Mouse (Mus musculus): ENCODE data around the gene Wnt9a.

The Wnt9a gene

GRCm38 (mm10) chr11:59305008-59305820 is 1.5 kb upstream of the Wnt9a start:
- DNase-seq: no peak

DNA sequence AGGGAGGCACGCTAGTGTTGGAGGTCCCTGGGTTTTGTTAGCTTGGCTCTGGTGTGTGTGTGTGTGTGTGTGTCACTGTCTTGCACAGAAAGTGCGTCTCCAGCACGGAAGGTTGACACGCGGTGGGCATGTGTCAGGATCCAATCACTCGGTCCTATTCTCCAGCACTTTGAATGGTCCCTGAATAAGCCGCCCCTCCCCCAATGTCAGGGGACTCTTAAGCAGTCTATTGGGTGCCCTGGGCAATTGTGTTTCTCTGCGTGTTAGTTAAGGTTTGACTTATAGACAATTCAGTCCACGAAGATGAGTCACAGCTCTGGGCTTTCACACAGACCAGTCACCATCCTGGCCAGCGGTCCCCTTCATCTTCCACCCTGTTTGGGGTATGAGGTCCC is 910 bp upstream of the Wnt9a start:
- DNase-seq: no peak

GRCm38 (mm10) chr11:59307422-59308163 is 865 bp downstream of the Wnt9a start:
- peak; percentile 58 for DNase-seq

DNA sequence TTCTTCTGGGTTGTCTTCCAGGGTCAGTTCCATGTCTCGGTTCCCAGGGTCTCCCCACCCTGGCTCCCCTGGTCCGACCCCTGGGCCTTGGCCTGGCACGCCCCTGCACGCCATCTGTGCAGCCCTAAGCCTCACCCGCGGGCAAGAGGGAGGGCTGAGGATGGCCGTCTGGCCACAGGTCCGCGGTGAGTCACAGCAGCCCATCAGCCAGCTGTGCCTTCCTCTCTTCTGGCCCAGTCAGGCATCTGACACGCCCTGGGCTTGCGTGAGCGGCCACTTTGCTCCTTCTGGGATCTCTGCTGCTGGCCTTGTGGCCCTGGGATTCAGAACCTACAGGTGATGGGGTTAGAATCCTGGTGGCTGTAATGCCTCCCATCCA is 1.4 kb downstream of the Wnt9a start:
- DNase-seq: no peak

DNA sequence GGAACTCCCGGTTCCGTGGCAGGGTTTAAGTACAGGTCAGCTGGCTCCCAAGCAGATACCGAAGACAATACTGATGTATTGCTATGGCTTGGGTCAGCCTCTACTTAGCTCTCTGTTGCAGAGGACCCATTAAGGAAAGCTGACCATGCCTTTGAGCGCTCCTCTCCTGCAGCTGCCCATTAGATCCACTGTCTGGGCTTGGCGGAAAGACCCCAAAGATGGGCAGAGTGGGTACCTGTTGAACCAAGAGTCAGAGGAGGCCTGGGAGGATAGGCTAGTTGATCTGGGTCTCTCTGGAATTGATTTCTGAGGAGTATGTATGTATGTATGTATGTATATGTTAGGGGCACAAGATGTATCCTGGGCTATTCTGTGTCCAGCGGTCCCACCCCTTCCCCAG is 1.9 kb downstream of the Wnt9a start:
- DNase-seq: no peak

DNA sequence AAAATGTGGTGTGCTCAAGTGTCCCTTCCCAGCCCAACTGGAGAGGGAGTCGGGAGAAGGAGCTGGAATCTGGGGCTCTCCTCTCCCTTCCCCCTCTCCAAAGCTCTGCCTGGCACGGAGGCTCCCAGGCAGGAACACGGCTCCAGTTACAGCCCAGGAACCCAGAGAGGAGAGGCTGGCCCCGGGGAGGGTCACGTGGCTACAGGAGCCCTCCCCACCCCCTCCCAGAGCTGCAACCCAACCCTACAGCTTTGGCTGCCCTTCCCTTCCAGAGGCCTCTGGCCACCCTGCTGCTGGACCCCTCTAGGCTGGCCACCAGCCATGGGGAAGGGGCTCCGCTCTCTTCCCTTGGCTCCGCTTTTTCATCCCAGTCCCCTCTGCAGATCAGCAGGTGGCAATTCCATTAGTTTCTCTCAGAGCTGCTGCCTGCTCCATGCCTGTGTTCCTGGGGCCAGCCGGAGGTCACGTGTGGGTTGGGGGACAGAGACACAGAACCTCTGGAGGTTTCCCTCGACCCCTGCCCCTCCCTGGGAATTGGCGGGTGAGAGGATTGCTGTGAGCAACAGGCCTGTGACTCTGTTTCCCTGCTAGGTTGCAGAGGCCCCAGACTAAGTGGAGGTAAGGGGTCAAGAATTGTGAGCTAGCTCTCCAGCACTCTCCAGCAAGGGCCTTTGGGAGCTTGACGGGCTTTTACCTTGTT is 2.5 kb downstream of the Wnt9a start:
- no peak for DNase-seq

DNA sequence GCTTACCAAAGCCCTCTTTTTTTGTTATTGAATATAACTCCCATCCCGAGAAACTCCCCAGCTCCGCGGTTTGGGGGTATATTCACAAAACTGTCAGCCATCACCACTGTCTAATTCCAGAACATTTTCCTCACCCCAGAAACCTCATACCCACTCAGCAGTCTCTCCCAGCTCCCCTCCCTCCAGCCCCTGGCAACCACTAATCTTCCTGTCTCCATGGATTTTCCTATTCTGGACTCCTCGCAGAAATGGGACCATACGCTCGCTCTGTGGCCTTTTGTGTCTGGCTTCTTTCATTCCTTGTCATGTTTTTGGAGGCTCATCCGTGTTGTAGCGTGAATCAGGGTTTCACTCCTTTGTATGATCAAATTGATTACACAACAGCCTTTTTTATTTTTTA is 3.2 kb downstream of the Wnt9a start:
- no peak for DNase-seq

- DNase-seq: no peak
Observed at GRCm38 (mm10) chr11:59312060-59312459, 5.3 kb downstream of the Wnt9a start.

- DNase-seq: no peak
Observed at GRCm38 (mm10) chr11:59312501-59312900, 5.8 kb downstream of the Wnt9a start.

DNA sequence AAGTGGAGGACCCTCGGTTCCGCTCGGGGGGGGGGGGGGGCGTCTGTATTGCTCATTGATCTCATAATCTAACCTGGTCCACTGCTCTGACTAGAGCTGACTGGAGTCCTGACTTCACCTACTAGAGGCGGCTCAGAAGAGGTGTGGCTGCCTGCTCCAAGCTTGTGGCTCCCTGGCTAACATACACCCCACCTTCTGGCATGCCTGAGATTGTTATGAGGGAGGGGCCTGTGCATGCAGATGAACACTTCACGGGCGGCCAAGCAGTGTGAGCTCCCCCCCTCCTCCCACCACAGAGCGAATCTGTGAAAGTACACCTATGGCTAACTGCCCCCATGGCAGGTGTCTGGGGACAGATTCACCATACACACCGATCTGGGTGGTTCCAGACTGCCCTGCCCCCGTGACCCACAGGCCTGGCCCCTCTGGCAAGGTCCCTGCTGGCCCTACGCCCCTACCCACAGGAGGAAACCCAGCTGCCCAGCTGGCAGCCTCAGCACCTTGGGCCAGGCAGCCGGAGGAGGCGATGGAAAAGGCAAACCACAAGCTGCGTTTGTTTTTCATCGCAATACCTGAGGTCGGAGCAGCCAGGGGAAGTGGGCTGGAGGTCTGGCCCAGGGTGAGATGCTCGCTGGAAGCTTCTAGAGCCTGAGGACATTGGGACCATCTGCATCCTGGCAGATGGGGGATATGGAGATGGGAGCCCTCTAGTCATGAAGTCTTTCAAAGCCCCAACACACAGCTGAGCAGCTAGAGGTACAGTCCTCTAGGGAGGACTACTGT is 6.5 kb downstream of the Wnt9a start:
- no peak for DNase-seq

DNA sequence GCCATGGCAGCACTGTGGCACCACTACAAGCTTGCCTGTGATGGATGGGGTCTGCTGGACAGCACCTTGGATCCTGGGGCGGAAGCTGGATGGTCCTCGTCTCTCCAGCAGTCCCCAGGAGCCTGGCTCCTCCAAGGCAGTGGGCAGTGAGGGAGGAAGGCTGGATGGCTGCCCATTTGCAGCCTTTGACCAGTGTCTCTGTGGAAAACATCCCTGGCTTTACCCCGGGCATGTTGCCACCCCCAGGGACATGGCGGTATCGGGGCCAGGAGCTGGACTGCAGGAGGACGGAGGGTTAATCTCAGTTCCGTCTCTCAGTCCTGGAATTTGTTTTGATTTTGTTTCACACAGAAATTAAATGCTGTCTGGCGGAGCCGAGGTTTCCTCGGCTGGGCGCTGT is 7.2 kb downstream of the Wnt9a start:
- DNase-seq: peak; percentile 20

GRCm38 (mm10) chr11:59316517-59316916 is 9.8 kb downstream of the Wnt9a start:
- no peak for DNase-seq

DNA sequence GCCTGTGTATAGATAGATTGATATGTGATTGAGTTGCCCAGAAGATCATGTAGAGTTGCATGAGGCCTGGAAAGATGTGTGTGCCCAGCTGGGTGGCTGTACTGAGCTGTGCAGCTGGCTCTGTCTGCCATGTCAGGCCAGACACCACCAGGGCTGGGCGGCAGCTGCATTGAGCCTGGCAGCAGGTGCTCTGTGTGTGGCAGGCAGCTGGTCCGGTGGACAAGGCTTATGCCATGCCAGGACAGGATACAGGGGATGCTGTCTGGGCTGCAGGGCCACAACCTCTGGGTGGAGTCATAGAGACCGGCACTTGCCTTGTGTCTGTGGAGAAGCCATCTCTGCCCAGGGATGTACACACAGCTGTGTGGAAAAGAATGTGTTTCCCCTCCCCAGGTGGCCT is 16.3 kb downstream of the Wnt9a start:
- DNase-seq: no peak

- DNase-seq: no peak
Observed at GRCm38 (mm10) chr11:59324777-59325176, 18.0 kb downstream of the Wnt9a start.

- no peak for DNase-seq
Observed at GRCm38 (mm10) chr11:59327625-59328024, 20.9 kb downstream of the Wnt9a start.

GRCm38 (mm10) chr11:59329616-59330015 is 22.9 kb downstream of the Wnt9a start:
- DNase-seq: no peak

DNA sequence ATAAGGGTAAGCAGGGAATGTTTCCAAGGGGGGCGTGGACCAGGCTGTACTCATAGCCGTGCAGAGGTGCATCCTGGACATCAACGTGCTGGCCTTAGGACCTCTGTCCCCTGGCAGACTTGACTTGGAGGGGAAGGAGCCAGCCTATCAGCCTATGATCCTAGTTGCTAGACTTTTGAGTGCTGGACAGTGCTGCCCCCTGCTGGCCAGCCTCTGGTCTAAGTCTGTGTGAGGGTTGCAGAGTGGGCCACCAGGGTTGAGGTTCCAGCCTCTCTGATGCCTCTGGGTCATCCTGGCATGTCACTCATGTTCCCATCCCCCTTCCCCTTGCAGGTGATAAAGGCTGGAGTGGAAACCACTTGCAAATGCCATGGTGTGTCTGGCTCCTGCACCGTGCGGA is 23.8 kb downstream of the Wnt9a start:
- DNase-seq: peak; percentile 41

DNA sequence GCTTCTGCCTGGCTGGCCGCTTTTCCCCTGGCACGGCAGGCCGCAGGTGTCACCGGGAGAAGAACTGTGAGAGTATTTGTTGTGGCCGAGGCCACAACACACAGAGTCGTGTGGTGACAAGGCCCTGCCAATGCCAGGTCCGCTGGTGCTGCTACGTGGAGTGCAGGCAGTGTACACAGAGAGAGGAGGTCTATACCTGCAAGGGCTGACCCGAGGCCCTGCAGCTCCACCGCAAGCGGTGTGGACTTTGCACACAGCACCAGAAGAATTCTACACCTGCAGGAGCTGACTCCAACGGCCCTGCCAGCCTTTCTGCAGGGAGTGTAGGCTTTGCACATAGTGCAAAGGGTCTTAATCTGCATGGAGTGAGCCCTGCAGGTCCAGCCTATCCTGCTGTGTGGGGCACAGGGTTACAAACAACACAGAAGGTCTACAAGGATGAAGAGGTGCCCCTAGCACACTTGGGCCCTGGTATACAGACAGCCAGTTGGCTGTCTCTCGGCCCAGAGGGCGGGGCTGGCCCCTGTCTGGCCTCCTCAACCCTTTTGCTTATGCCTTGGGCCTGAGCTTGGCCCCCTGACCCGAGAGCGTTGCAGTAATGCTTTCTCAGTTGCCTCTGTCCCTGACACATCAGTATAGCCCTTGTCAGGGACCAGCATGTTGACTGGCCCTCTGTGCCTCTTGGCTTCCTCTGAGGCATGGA is 24.6 kb downstream of the Wnt9a start:
- DNase-seq: no peak

DNA sequence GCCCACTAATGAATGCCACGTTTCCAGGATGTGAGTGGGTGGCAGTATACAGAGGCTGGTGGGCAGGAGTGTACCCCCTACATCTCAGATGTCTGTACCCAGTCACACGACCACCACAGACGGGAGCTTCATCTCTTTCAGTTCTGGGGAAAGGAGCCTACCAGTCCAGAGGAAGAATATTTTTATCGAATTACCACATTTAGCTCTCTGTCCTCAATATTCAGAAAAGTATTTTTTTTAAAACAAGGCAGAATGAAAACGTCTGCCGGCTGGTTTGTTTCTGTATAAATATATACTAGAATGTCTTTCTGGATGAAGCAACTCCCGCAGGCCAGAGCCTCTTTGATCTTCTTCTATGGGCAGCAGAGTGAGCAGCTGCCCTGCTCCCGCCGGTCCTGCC is 26.2 kb downstream of the Wnt9a start:
- DNase-seq: no peak

DNA sequence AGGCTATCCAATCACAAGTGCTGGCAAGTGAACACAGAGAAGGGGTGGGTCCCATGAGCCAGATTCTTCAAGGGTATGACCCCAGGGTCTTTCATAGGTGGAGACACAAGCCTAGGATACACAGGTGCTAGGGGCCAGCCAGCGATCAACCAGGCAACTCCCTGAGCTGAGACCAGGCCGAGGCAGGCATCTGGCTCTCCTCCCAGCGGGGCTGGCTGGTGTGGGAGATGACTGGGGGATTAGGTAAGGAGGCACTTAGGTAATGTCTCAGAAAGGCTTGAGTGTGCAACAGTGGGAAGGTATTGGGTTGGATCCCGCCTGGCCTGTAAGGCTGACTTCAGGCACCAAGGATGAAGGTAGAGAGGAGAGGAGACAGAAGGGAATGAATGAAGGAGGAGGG is 28.4 kb downstream of the Wnt9a start:
- no peak for DNase-seq

- DNase-seq: no peak
Observed at GRCm38 (mm10) chr11:59335942-59336341, 29.2 kb downstream of the Wnt9a start.

DNA sequence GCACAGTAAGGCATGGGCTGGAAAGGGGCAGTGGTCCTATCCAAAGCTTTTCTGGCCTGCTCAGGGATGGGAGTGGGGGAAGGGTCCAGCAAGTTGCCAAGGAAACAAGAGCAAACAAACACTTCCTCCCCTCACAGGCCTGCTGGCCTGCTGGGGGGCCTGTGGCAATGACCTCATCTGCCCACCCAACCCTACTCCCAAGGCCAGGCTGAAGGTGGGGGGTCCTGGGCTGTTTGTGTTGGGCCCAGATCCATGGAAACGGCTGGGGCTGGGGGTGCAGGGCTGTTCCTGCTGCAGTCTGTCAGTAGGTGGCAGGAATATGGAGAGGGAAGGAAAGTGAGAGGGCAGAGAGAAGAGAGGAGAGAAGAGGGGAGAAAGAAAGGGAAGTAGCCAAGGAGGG is 29.7 kb downstream of the Wnt9a start:
- no peak for DNase-seq
